Mouse (Mus musculus): ENCODE data around the gene Ankrd11. TPM values are rescaled to one million over a fixed set of nuclear protein-coding genes. Genes with fewer than 3 reads are reported as not detected.

Ankrd11 gene
- total and polyA plus RNA-seq, 3 experiments: 57.3 to 128 (median 96.3) TPM

DNA sequence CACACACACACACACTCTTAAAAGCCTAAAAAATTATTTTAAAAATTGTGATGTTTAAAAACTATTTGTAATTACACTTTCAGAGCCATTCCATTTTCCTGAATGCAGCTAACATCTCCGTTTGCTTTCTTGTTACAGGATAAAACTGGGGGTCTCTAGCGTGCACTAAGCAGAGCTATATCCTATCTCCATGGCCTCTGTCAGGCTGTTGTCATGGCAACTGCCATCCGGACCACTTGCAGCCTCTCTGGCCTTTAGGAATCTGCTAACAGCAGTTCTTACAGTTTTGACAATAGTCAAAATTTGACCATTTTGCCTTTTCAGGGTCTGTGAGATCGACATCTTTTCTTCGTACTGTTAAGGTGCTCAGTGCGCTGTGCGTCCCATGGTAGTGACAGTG is 121.2 kb downstream of the Ankrd11 start:
- H3K4me3 ChIP-seq (ENCODE audit: low read depth, low read length): no peak overlapping the region
- peaks cover 46% of the 10 kb centered on the region for H3K36me3 ChIP-seq (replicated peaks)
- H3K9me3 ChIP-seq (replicated peaks): no peaks in the 10 kb centered on the region
- no peaks in the 10 kb centered on the region for H3K27me3 ChIP-seq (ENCODE audit: insufficient read depth, low read length)
- peaks cover 81% of the 10 kb centered on the region for H3K4me1 ChIP-seq (ENCODE audit: insufficient read depth, low read depth, low read length)
- no peak for TF ChIP-seq POLR2AphosphoS5 (IDR thresholded peaks at IDR 0.05; ENCODE audit: insufficient replicate concordance, low read depth, low read length)
- no peak for TF ChIP-seq GATA2 (IDR thresholded peaks at IDR 0.05; ENCODE audit: borderline replicate concordance, low read depth, low read length)
- no peak for TF ChIP-seq TAL1 (conservative IDR thresholded peaks at IDR 0.05; ENCODE audit: low read depth, low read length)
- no peak for TF ChIP-seq CTCF (IDR thresholded peaks at IDR 0.05; ENCODE audit: low read depth, low read length)
- TF ChIP-seq GATA1 (IDR thresholded peaks at IDR 0.05; ENCODE audit: borderline replicate concordance, low read length): no peak
- DNase-seq (ENCODE audit: low spot score) (no peak), ATAC-seq (ENCODE audit: extremely low read depth, insufficient number of reproducible peaks, low FRiP score, poor library complexity, severe bottlenecking) (no peak)

DNA sequence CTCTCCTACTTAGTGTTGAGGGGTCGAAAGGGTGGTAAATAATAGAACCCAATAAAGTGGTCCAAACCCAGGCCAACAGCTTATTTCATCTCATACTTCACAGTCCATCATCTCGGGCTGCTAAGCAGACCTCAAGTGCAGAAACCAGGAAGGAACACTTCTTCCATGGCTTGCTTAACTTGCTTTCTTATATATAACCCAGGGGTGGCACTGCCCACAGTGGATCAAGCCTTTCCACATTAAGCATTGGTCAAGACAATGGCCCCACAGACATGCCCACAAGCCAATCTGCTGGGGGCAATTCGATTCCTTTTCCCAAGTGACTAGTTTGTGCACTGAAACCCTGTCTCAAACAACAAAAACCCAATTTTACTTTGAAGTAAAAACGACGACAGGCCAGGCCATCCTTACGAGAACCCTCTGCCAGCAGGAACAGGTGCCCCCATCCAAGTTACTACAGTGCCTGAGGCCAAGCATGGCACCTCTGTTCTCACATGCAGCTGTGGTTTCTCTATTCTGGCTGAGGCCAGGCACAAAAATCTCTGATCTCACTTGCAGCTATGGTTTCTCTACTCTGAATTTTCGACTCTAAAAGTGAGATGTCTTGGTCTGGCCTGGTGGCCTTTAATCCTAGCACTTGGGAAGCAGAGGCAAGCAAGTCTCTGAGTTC is 123.5 kb downstream of the Ankrd11 start:
- no peaks in the 10 kb centered on the region for H3K9me3 ChIP-seq (replicated peaks)
- peaks cover 55% of the 10 kb centered on the region for H3K36me3 ChIP-seq (replicated peaks)
- H3K4me1 ChIP-seq (ENCODE audit: insufficient read depth, low read depth, low read length): peaks cover 77% of the 10 kb centered on the region
- DNase-seq (ENCODE audit: low spot score) (no peak), ATAC-seq (ENCODE audit: extremely low read depth, insufficient number of reproducible peaks, low FRiP score, poor library complexity, severe bottlenecking) (no peak)
- TF ChIP-seq CTCF (IDR thresholded peaks at IDR 0.05; ENCODE audit: low read depth, low read length): no peak
- no peak for TF ChIP-seq POLR2AphosphoS5 (IDR thresholded peaks at IDR 0.05; ENCODE audit: insufficient replicate concordance, low read depth, low read length)
- no peak for TF ChIP-seq GATA2 (IDR thresholded peaks at IDR 0.05; ENCODE audit: borderline replicate concordance, low read depth, low read length)
- no peak for TF ChIP-seq TAL1 (conservative IDR thresholded peaks at IDR 0.05; ENCODE audit: low read depth, low read length)
- no peak for TF ChIP-seq GATA1 (IDR thresholded peaks at IDR 0.05; ENCODE audit: borderline replicate concordance, low read length)
- peak overlapping the region; percentile 57; the same call in 1 of the 2 replicates for H3K4me3 ChIP-seq (ENCODE audit: low read depth, low read length)
- no peaks in the 10 kb centered on the region for H3K27me3 ChIP-seq (ENCODE audit: insufficient read depth, low read length)

DNA sequence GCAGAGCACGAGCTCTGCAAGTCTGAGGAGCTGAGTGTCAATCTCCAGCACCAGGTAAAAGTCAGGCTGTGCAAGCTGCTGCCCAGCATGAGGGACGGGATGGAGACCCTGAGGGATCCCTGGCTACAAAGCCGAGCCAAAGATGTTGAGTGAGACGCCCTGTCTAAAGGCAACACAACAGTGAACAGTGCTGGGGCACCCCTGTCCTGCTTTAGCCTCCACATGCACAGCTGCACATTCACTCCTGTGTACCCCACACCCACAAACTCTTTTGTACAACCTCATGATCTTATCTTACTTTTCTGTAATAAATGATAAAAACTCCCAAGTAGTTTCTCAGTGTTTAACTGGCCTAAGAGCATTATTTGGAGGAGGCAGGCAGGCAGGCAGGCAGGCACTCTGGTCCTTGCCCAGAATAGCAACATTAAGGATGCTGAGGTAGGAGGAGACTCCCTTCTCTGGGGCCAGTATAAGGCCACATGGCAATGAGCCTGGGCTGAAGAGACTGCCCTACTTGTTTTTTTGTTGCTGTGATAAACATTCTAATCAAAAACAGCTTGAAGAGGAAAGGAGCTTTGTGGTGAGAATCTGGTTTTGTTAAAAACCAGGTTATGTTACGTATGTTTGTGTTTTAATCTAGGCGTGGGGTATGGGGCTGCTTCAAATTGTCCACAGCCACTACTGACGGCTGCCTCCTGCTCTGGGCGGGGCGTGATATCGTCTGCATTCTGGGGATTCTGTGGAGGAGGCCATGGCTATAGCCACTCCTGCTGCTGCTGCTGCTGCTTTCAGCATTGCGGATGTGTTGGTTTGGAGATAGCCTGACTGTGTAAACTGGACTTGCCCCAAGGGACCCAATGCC is 124.3 kb downstream of the Ankrd11 start:
- Histone ChIP-seq H3K27me3 (ENCODE audit: insufficient read depth, low read length) (no peaks in the 10 kb centered on the region), H3K4me1 (ENCODE audit: insufficient read depth, low read depth, low read length) (peaks cover 73% of the 10 kb centered on the region), H3K4me3 (ENCODE audit: low read depth, low read length) (peak overlapping the region; percentile 64; the same call in 1 of the 2 replicates), H3K9me3 (replicated peaks) (no peaks in the 10 kb centered on the region), H3K36me3 (replicated peaks) (peaks cover 63% of the 10 kb centered on the region)
- no peak for TF ChIP-seq CTCF (IDR thresholded peaks at IDR 0.05; ENCODE audit: low read depth, low read length)
- TF ChIP-seq GATA1 (IDR thresholded peaks at IDR 0.05; ENCODE audit: borderline replicate concordance, low read length): no peak
- TF ChIP-seq POLR2AphosphoS5 (IDR thresholded peaks at IDR 0.05; ENCODE audit: insufficient replicate concordance, low read depth, low read length): no peak
- TF ChIP-seq GATA2 (IDR thresholded peaks at IDR 0.05; ENCODE audit: borderline replicate concordance, low read depth, low read length): no peak
- no peak for TF ChIP-seq TAL1 (conservative IDR thresholded peaks at IDR 0.05; ENCODE audit: low read depth, low read length)
- DNase-seq (ENCODE audit: low spot score) (no peak), ATAC-seq (ENCODE audit: extremely low read depth, insufficient number of reproducible peaks, low FRiP score, poor library complexity, severe bottlenecking) (peak; percentile 50)

DNA sequence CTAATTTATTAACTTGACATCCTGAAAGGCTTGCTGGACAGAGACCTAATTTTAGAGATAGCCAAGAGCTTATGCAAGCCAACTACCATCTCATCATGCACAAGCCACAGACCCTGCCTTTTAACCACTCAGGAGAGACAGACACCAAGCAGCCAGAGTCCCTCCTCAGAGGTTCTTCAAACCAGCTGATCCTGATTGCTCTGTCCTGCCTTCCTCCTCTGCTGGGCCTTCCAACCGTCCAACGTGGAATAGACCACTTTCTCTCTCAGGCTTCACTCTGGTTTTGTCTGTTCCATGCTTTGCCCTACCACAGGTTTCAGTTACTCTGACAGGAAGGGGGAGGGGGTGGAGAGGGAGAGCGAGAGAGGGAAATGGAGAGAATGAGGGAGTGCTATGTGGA is 125.3 kb downstream of the Ankrd11 start:
- Histone ChIP-seq H3K27me3 (ENCODE audit: insufficient read depth, low read length) (no peaks in the 10 kb centered on the region), H3K4me1 (ENCODE audit: insufficient read depth, low read depth, low read length) (peaks cover 72% of the 10 kb centered on the region), H3K36me3 (replicated peaks) (peaks cover 67% of the 10 kb centered on the region), H3K9me3 (replicated peaks) (no peaks in the 10 kb centered on the region), H3K4me3 (ENCODE audit: low read depth, low read length) (no peak overlapping the region; the same call in 1 of the 2 replicates)
- no peak for TF ChIP-seq POLR2AphosphoS5 (IDR thresholded peaks at IDR 0.05; ENCODE audit: insufficient replicate concordance, low read depth, low read length)
- no peak for TF ChIP-seq TAL1 (conservative IDR thresholded peaks at IDR 0.05; ENCODE audit: low read depth, low read length)
- no peak for TF ChIP-seq CTCF (IDR thresholded peaks at IDR 0.05; ENCODE audit: low read depth, low read length)
- TF ChIP-seq GATA1 (IDR thresholded peaks at IDR 0.05; ENCODE audit: borderline replicate concordance, low read length): no peak
- no peak for TF ChIP-seq GATA2 (IDR thresholded peaks at IDR 0.05; ENCODE audit: borderline replicate concordance, low read depth, low read length)
- ATAC-seq (ENCODE audit: extremely low read depth, insufficient number of reproducible peaks, low FRiP score, poor library complexity, severe bottlenecking) (no peak), DNase-seq (ENCODE audit: low spot score) (no peak)

DNA sequence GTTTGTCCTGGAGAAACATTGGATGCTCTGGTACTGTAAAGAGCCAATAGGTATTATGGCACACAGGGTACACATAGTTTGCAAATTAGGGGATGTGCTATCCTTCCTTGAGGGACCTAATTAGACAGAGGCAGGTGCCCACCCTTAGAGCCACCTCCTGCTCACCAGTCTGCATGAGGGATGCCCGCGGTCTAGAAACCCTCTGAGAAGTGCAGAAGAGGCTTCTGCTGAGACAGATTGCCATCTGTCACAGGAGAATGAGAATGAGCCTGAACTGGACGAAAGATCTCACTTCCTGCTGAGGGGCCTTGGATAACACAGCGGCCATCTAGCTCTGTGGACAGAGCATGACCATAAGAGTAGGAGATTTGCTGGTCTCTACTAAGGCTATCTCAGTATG is 129.2 kb downstream of the Ankrd11 start:
- Histone ChIP-seq H3K4me1 (ENCODE audit: insufficient read depth, low read depth, low read length) (peaks cover 51% of the 10 kb centered on the region), H3K27me3 (ENCODE audit: insufficient read depth, low read length) (no peaks in the 10 kb centered on the region), H3K36me3 (replicated peaks) (peaks cover 88% of the 10 kb centered on the region), H3K4me3 (ENCODE audit: low read depth, low read length) (no peak overlapping the region), H3K9me3 (replicated peaks) (no peaks in the 10 kb centered on the region)
- ATAC-seq (ENCODE audit: extremely low read depth, insufficient number of reproducible peaks, low FRiP score, poor library complexity, severe bottlenecking): no peak
- TF ChIP-seq POLR2AphosphoS5 (IDR thresholded peaks at IDR 0.05; ENCODE audit: insufficient replicate concordance, low read depth, low read length) (no peak), TAL1 (conservative IDR thresholded peaks at IDR 0.05; ENCODE audit: low read depth, low read length) (no peak), GATA1 (IDR thresholded peaks at IDR 0.05; ENCODE audit: borderline replicate concordance, low read length) (no peak), GATA2 (IDR thresholded peaks at IDR 0.05; ENCODE audit: borderline replicate concordance, low read depth, low read length) (no peak), CTCF (IDR thresholded peaks at IDR 0.05; ENCODE audit: low read depth, low read length) (no peak)
- DNase-seq (ENCODE audit: low spot score): no peak

DNA sequence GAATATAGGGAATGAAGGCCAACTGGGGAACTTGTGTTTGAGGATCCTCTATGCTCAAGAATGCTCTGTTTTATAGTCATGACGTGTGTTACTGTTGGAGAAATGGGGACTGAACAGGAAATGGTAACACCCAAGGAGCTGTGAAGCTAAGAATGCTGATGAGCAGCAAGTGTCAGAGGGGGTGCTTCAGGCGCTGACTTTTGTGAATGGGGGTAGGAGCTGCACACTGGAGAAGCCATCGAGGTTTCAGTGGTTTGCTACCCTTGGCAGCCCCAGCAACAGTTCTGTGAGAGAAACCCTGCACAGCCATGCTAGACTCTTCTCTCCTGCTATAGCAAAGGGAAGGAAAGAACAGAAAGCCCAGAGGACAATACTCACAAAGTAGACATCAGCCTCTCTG is 129.9 kb downstream of the Ankrd11 start:
- no peak for ATAC-seq (ENCODE audit: extremely low read depth, insufficient number of reproducible peaks, low FRiP score, poor library complexity, severe bottlenecking)
- no peak overlapping the region for H3K4me3 ChIP-seq (ENCODE audit: low read depth, low read length)
- TF ChIP-seq GATA1 (IDR thresholded peaks at IDR 0.05; ENCODE audit: borderline replicate concordance, low read length) (no peak), CTCF (IDR thresholded peaks at IDR 0.05; ENCODE audit: low read depth, low read length) (no peak)
- no peaks in the 10 kb centered on the region for H3K9me3 ChIP-seq (replicated peaks)
- DNase-seq (ENCODE audit: low spot score): no peak
- H3K4me1 ChIP-seq (ENCODE audit: insufficient read depth, low read depth, low read length): peaks cover 51% of the 10 kb centered on the region
- peaks cover 95% of the 10 kb centered on the region for H3K36me3 ChIP-seq (replicated peaks)
- H3K27me3 ChIP-seq (ENCODE audit: insufficient read depth, low read length): no peaks in the 10 kb centered on the region

All from G1E (cell line).